Mouse (Mus musculus) hindbrain, postnatal 0 days (tissue): ENCODE results near the gene Dolk. TPM values are rescaled to one million over a fixed set of nuclear protein-coding genes. Genes with fewer than 3 reads are reported as not detected.

Experiments used
- ATAC-seq: fragments of 200-750 bp; cut with Nextera tagmentation; 2 replicates; pipeline ENCODE4 v1.8.0; 2017; ENCODE audit warnings: mild to moderate bottlenecking, moderate TSS enrichment, moderate library complexity
- DNase-seq: peaks from one replicate; pipeline ENCODE4 v3.0.0-alpha.2; 2015; ENCODE audit warnings: low spot score
- H3K27ac ChIP-seq: fragments of 300-500 bp; sonication (generic); 2 replicates; pipeline ENCODE4 v1.5.1; 2014; ENCODE audit warnings: mild to moderate bottlenecking
- H3K27me3 ChIP-seq: fragments of 300-500 bp; sonication (generic); 2 replicates; pipeline ENCODE4 v1.6.1; 2014; ENCODE audit warnings: low read length, mixed read lengths; ENCODE audit not compliant: insufficient read depth
- H3K36me3 ChIP-seq: fragments of 300-500 bp; sonication (generic); 2 replicates; pipeline ENCODE4 v1.6.1; 2014; ENCODE audit warnings: low read length, mixed read lengths; ENCODE audit not compliant: insufficient read depth
- H3K4me1 ChIP-seq: fragments of 300-500 bp; sonication (generic); 2 replicates; pipeline ENCODE4 v1.6.1; 2014; ENCODE audit warnings: antibody characterized with exemption, low read length, mixed read lengths; ENCODE audit not compliant: insufficient read depth
- H3K4me2 ChIP-seq: fragments of 300-500 bp; sonication (generic); 2 replicates; pipeline ENCODE4 v1.6.1; 2014; ENCODE audit warnings: low read depth, mild to moderate bottlenecking, low read length, moderate library complexity, mixed read lengths
- H3K4me3 ChIP-seq: fragments of 300-500 bp; sonication (generic); 2 replicates; pipeline ENCODE4 v1.5.1; 2014; ENCODE audit warnings: low read length
- H3K9ac ChIP-seq: fragments of 300-500 bp; sonication (generic); replicated peaks from 2 replicates; pipeline ENCODE4 v1.6.1; 2014; ENCODE audit warnings: mild to moderate bottlenecking, low read length, moderate library complexity, mixed read lengths
- H3K9me3 ChIP-seq: fragments of 300-500 bp; sonication (generic); 2 replicates; pipeline ENCODE4 v1.6.1; 2016; ENCODE audit warnings: low read length, mixed read lengths
- CTCF ChIP-seq: IDR thresholded peaks from 2 replicates; pipeline ENCODE4 v1.5.1; 2016; ENCODE audit warnings: antibody characterized with exemption, control low read depth, low read depth
- WGBS: fragments of 180-500 bp; shearing (Covaris S2); extraction: QIAGEN DNeasy Blood & Tissue Kit; methylation state at CpG from one replicate; pipeline ENCODE4 v1.1.7; 2014; 5-methylcytosine and 5-hydroxymethylcytosine counted together
- polyA plus RNA-seq: library from polyadenylated mRNA; unstranded; fragments of >200 nt; fragmentation: Nextera tagmentation; extraction: Ambion mirVana; gene quantifications from 2 replicates; pipeline ENCODE4 v1.2.1, GENCODE M21; 2015
- total RNA-seq: library from RNA; depleted of rRNA; stranded (reverse); fragments of >200 nt; gene quantifications from 2 replicates; pipeline ENCODE4 v1.2.3, GENCODE M21; 2014

Dolk gene
- total and polyA plus RNA-seq, 2 experiments from 2014 or later: 42.1 to 50.4 TPM

- no peak for ATAC-seq
Observed at GRCm38 (mm10) chr2:30243391-30243790, 42.7 kb downstream of the Dolk start.

DNA sequence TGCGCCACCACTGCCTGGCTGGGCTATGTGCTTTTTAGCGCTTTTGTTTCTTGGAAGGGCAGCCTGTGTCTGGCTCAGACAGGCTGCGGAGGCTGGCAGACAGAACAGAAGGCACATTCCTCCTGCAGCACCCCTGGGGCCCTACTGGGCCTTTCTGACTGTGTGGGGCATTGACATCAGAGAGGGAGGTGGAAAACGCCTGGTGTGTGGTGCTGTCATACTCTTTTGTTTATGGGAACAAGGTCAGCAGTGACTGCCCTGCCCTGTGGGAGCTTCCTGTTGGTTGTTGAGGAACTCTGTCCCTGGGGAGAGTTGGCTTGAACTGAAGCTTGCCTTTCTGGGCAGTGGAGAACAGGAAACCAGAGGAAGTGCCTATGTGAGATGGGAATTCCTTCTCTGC, 43.6 kb downstream of the Dolk start:
- H3K9me3 ChIP-seq: no peaks in the 10 kb centered on the region
- no peak overlapping the region for H3K4me2 ChIP-seq
- 11% methylated on average over 4 of the region's 4 CpGs for WGBS
- TF ChIP-seq CTCF: no peak
- peak; percentile 55 for DNase-seq
- no peak overlapping the region for H3K9ac ChIP-seq
- no peak overlapping the region for H3K4me3 ChIP-seq
- 0 out of 2 replicates have a peak overlapping the region, but pooled peaks have one; percentile 26 for H3K27ac ChIP-seq
- peaks cover 24% of the 10 kb centered on the region for H3K36me3 ChIP-seq
- no peak for ATAC-seq
- no peaks in the 10 kb centered on the region for H3K27me3 ChIP-seq
- peaks cover 8% of the 10 kb centered on the region for H3K4me1 ChIP-seq

More at GRCm38 (mm10) chr2:30243391-30243790, 42.7 kb downstream of the Dolk start:
- no peak for DNase-seq
- 94% methylated on average over 4 of the region's 4 CpGs for WGBS
- peaks cover 8% of the 10 kb centered on the region for H3K4me1 ChIP-seq
- H3K4me2 ChIP-seq: no peak overlapping the region
- no peak for TF ChIP-seq CTCF
- no peak overlapping the region for H3K9ac ChIP-seq
- H3K9me3 ChIP-seq: no peaks in the 10 kb centered on the region
- H3K27ac ChIP-seq: no peak overlapping the region
- peaks cover 24% of the 10 kb centered on the region for H3K36me3 ChIP-seq
- no peak overlapping the region for H3K4me3 ChIP-seq
- H3K27me3 ChIP-seq: no peaks in the 10 kb centered on the region

DNA sequence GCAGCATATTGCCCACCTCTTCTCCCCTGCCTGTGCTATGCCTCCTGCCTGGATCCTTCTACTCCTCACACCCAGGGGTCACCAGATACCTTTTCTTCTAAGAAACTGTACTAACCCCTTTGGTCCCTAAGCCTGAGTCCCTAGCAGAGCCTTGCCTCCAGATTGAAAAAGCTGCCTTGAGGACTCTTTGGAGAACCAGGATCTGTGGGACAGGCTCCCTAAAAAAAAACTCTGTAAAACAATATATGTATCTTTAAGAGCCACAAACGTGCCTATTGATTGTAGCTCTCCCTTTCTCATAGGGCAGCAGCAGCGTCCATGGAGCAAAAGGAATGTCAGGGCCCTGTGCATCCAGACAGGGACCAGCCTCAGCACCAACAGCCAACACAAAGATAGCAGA, 45.9 kb downstream of the Dolk start, which contains the start of gene Gm28035:
Gm28035 (plus strand) TSS at position 301 of the 400 bp plus-strand sequence.
- TF ChIP-seq CTCF: no peak
- H3K36me3 ChIP-seq: peaks cover 24% of the 10 kb centered on the region
- H3K4me1 ChIP-seq: peaks cover 13% of the 10 kb centered on the region
- DNase-seq: no peak
- H3K9me3 ChIP-seq: no peaks in the 10 kb centered on the region
- H3K27me3 ChIP-seq: no peaks in the 10 kb centered on the region
- H3K4me3 ChIP-seq: no peak within 1 kb of the TSS
- peak within 1 kb of the TSS; percentile 76; the same call in 1 of the 2 replicates for H3K4me2 ChIP-seq
- H3K27ac ChIP-seq: no peak within 1 kb of the TSS
- WGBS: 79% methylated on average over 2 of the region's 2 CpGs
- no peak for ATAC-seq
- 0 out of 2 replicates have a peak within 1 kb of the TSS, but pooled peaks have one; percentile 95 for H3K9ac ChIP-seq

DNA sequence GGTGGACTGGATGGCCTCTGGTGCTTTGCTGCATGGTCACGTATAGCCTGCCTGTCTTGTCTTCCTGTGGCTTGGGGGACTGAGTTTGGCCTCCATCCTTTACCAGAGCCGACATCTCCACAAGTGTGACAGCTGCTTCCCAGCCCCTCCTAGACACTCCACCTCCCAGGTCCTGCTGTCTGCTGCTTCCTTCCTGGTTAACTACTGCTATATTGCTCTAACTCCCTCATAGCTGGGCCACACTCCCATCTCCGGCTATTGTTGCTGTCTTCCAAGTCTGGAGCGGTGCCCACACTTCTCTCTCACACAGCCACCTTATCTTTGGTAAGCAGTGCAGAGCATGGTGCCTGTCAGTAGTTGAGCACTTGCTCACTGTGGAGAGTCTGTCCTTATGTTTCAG, 46.4 kb downstream of the Dolk start:
- H3K27ac ChIP-seq: no peak overlapping the region
- H3K9ac ChIP-seq: no peak overlapping the region
- no peak for DNase-seq
- H3K4me1 ChIP-seq: peaks cover 13% of the 10 kb centered on the region
- peaks cover 23% of the 10 kb centered on the region for H3K36me3 ChIP-seq
- peak overlapping the region; percentile 76; the same call in 1 of the 2 replicates for H3K4me2 ChIP-seq
- WGBS: 65% methylated on average over 4 of the region's 4 CpGs
- ATAC-seq: no peak
- H3K9me3 ChIP-seq: no peaks in the 10 kb centered on the region
- no peaks in the 10 kb centered on the region for H3K27me3 ChIP-seq
- no peak for TF ChIP-seq CTCF
- no peak overlapping the region for H3K4me3 ChIP-seq

- no peaks in the 10 kb centered on the region for H3K27me3 ChIP-seq
- H3K4me2 ChIP-seq: peak overlapping the region; percentile 76
- WGBS: 64% methylated on average over 3 of the region's 3 CpGs
- H3K4me1 ChIP-seq: peaks cover 13% of the 10 kb centered on the region
- no peak for TF ChIP-seq CTCF
- peak overlapping the region; percentile 91 for H3K4me3 ChIP-seq
- DNase-seq (no peak), ATAC-seq (no peak)
- no peaks in the 10 kb centered on the region for H3K9me3 ChIP-seq
- H3K36me3 ChIP-seq: peaks cover 21% of the 10 kb centered on the region
- H3K27ac ChIP-seq: no peak overlapping the region
- peak overlapping the region; percentile 95 for H3K9ac ChIP-seq
Observed at GRCm38 (mm10) chr2:30238906-30239465, 47.1 kb downstream of the Dolk start.

GRCm38 (mm10) chr2:30237881-30238280, 48.3 kb downstream of the Dolk start:
- DNase-seq: peak; percentile 73
- H3K27ac ChIP-seq: peak overlapping the region; percentile 93
- TF ChIP-seq CTCF: no peak

More at GRCm38 (mm10) chr2:30237881-30238280, 48.3 kb downstream of the Dolk start:
- Histone ChIP-seq H3K4me1 (peaks cover 13% of the 10 kb centered on the region), H3K27me3 (no peaks in the 10 kb centered on the region), H3K4me2 (peak overlapping the region; percentile 76), H3K4me3 (peak overlapping the region; percentile 91), H3K36me3 (peaks cover 14% of the 10 kb centered on the region), H3K9ac (peak overlapping the region; percentile 95), H3K9me3 (no peaks in the 10 kb centered on the region)
- WGBS: under 1% methylated on average over 38 of the region's 42 CpGs
- peak; percentile 89 for ATAC-seq
